Mouse (Mus musculus): ENCODE measurements around the gene Myl9. TPM values are rescaled to one million over a fixed set of nuclear protein-coding genes. Genes with fewer than 3 reads are reported as not detected.
"Not testable (repeated sequence)": the region's sequence is repeated elsewhere in the genome, so short reads cannot be mapped to it uniquely, and the experiment has no call there.

Myl9 gene
- polyA plus RNA-seq, 2 experiments: 127 to 269 TPM

GRCm38 (mm10) chr2:156784016-156784585, 8.9 kb downstream of the Myl9 start:
- no peak overlapping the region for H3K4me3 ChIP-seq (replicated peaks; ENCODE audit: low read length)
- ATAC-seq (ENCODE audit: low FRiP score, low read depth) (no peak), DNase-seq (ENCODE audit: low spot score) (no peak)
- no peak for TF ChIP-seq POLR2A (IDR thresholded peaks at IDR 0.05; ENCODE audit: borderline replicate concordance, extremely low read depth, insufficient read depth, insufficient read length)
- no peak overlapping the region for H3K27ac ChIP-seq (replicated peaks; ENCODE audit: low read depth, low read length)
- 51% methylated on average over 7 of the region's 7 CpGs for WGBS
- H3K36me3 ChIP-seq (ENCODE audit: control insufficient read depth, insufficient read depth, low read length): no peaks in the 10 kb centered on the region
- no peak overlapping the region for H3K4me2 ChIP-seq (replicated peaks; ENCODE audit: low read depth, low read length, severe bottlenecking)
- H3K9ac ChIP-seq (ENCODE audit: low read depth, low read length, severe bottlenecking): no peak overlapping the region
- no peaks in the 10 kb centered on the region for H3K27me3 ChIP-seq (ENCODE audit: control insufficient read depth, insufficient read depth, low read length)
- no peaks in the 10 kb centered on the region; the same call in 1 of the 2 replicates for H3K4me1 ChIP-seq (ENCODE audit: control insufficient read depth, insufficient read depth, low read length)
- H3K9me3 ChIP-seq (ENCODE audit: control insufficient read depth, low read length): no peaks in the 10 kb centered on the region

- no peak for DNase-seq (ENCODE audit: low spot score)
- Histone ChIP-seq H3K4me1 (ENCODE audit: control insufficient read depth, insufficient read depth, low read length) (no peaks in the 10 kb centered on the region; the same call in 1 of the 2 replicates), H3K4me3 (replicated peaks; ENCODE audit: low read length) (no peak overlapping the region), H3K9ac (ENCODE audit: low read depth, low read length, severe bottlenecking) (no peak overlapping the region), H3K27ac (replicated peaks; ENCODE audit: low read depth, low read length) (no peak overlapping the region), H3K36me3 (ENCODE audit: control insufficient read depth, insufficient read depth, low read length) (no peaks in the 10 kb centered on the region), H3K27me3 (ENCODE audit: control insufficient read depth, insufficient read depth, low read length) (no peaks in the 10 kb centered on the region), H3K4me2 (replicated peaks; ENCODE audit: low read depth, low read length, severe bottlenecking) (no peak overlapping the region), H3K9me3 (ENCODE audit: control insufficient read depth, low read length) (no peaks in the 10 kb centered on the region)
- no peak for ATAC-seq (ENCODE audit: low FRiP score, low read depth)
- 90% methylated on average over 2 of the region's 2 CpGs for WGBS
- TF ChIP-seq POLR2A (IDR thresholded peaks at IDR 0.05; ENCODE audit: borderline replicate concordance, extremely low read depth, insufficient read depth, insufficient read length): no peak
These were observed 9.7 kb downstream of the Myl9 start for GRCm38 (mm10) chr2:156784891-156785290.

- not testable (repeated sequence) for H3K4me1 ChIP-seq (ENCODE audit: control insufficient read depth, insufficient read depth, low read length); H3K27ac ChIP-seq (replicated peaks; ENCODE audit: low read depth, low read length); DNase-seq (ENCODE audit: low spot score); H3K9ac ChIP-seq (ENCODE audit: low read depth, low read length, severe bottlenecking); H3K36me3 ChIP-seq (ENCODE audit: control insufficient read depth, insufficient read depth, low read length); H3K4me3 ChIP-seq (replicated peaks; ENCODE audit: low read length); H3K27me3 ChIP-seq (ENCODE audit: control insufficient read depth, insufficient read depth, low read length); H3K9me3 ChIP-seq (ENCODE audit: control insufficient read depth, low read length); H3K4me2 ChIP-seq (replicated peaks; ENCODE audit: low read depth, low read length, severe bottlenecking); ATAC-seq (ENCODE audit: low FRiP score, low read depth)
These were observed 11.1 kb downstream of the Myl9 start for GRCm38 (mm10) chr2:156786369-156786768.

GRCm38 (mm10) chr2:156787090-156787775, 12.0 kb downstream of the Myl9 start:
- Histone ChIP-seq H3K9me3 (ENCODE audit: control insufficient read depth, low read length) (peaks cover 3% of the 10 kb centered on the region; the same call in 1 of the 2 replicates), H3K9ac (ENCODE audit: low read depth, low read length, severe bottlenecking) (no peak overlapping the region), H3K36me3 (ENCODE audit: control insufficient read depth, insufficient read depth, low read length) (no peaks in the 10 kb centered on the region), H3K4me2 (replicated peaks; ENCODE audit: low read depth, low read length, severe bottlenecking) (no peak overlapping the region), H3K4me1 (ENCODE audit: control insufficient read depth, insufficient read depth, low read length) (no peaks in the 10 kb centered on the region), H3K27ac (replicated peaks; ENCODE audit: low read depth, low read length) (no peak overlapping the region), H3K4me3 (replicated peaks; ENCODE audit: low read length) (no peak overlapping the region), H3K27me3 (ENCODE audit: control insufficient read depth, insufficient read depth, low read length) (no peaks in the 10 kb centered on the region)
- TF ChIP-seq POLR2A (IDR thresholded peaks at IDR 0.05; ENCODE audit: borderline replicate concordance, extremely low read depth, insufficient read depth, insufficient read length): no peak
- DNase-seq (ENCODE audit: low spot score) (no peak), ATAC-seq (ENCODE audit: low FRiP score, low read depth) (no peak)
- 86% methylated on average over 5 of the region's 5 CpGs for WGBS

- H3K4me1 ChIP-seq (ENCODE audit: control insufficient read depth, insufficient read depth, low read length): no peaks in the 10 kb centered on the region
- DNase-seq (ENCODE audit: low spot score) (no peak), ATAC-seq (ENCODE audit: low FRiP score, low read depth) (no peak)
- H3K27ac ChIP-seq (replicated peaks; ENCODE audit: low read depth, low read length): no peak overlapping the region
- no peaks in the 10 kb centered on the region for H3K36me3 ChIP-seq (ENCODE audit: control insufficient read depth, insufficient read depth, low read length)
- H3K27me3 ChIP-seq (ENCODE audit: control insufficient read depth, insufficient read depth, low read length): no peaks in the 10 kb centered on the region
- H3K4me2 ChIP-seq (replicated peaks; ENCODE audit: low read depth, low read length, severe bottlenecking): no peak overlapping the region
- TF ChIP-seq POLR2A (IDR thresholded peaks at IDR 0.05; ENCODE audit: borderline replicate concordance, extremely low read depth, insufficient read depth, insufficient read length): no peak
- no peak overlapping the region for H3K4me3 ChIP-seq (replicated peaks; ENCODE audit: low read length)
- 44% methylated on average over 3 of the region's 3 CpGs for WGBS
- peaks cover 7% of the 10 kb centered on the region; the same call in 1 of the 2 replicates for H3K9me3 ChIP-seq (ENCODE audit: control insufficient read depth, low read length)
- no peak overlapping the region for H3K9ac ChIP-seq (ENCODE audit: low read depth, low read length, severe bottlenecking)
These were observed 12.5 kb downstream of the Myl9 start for GRCm38 (mm10) chr2:156787776-156788105.
